Comparison of ENCODE assay signal across 9 mouse cellular contexts in genomic region chr12:81160831-81161230, GRCm38 (mm10).
A peak's percentile ranks its signal among the peaks of the same experiment; 100 is the strongest.
DNase-seq lines count a peak whose midpoint lies in the region; ATAC-seq and TF ChIP-seq lines count a peak whose summit lies in the region.
"Had no signal": no experiment of that assay in that cellular context is flagged by ENCODE, and none has a peak within 500 bp of the region (broad histone marks: within the 10 kb centered on the region; RNA-seq: fewer than 3 reads in every experiment).

No protein-coding gene starts in this region.

- no peak overlapping the region for H3K4me3 ChIP-seq in heart, adult 2 months
- H3K4me3 ChIP-seq in neural tube, embryonic 15.5 days (replicated peaks) = no peak overlapping the region
- H3K4me3 ChIP-seq: liver, embryonic 15.5 days had no signal

- TF ChIP-seq POLR2A in heart, adult 2 months (IDR thresholded peaks at IDR 0.05; ENCODE audit: insufficient read depth, low read depth, low read length) = no peak

- H3K36me3 ChIP-seq in heart, adult 2 months (ENCODE audit: control insufficient read depth, insufficient read depth, low read length) = no peaks in the 10 kb centered on the region
- no peaks in the 10 kb centered on the region for H3K36me3 ChIP-seq in neural tube, embryonic 15.5 days
- H3K36me3 ChIP-seq: liver, embryonic 15.5 days had no signal

- H3K9me3 ChIP-seq in neural tube, embryonic 15.5 days (replicated peaks) = no peaks in the 10 kb centered on the region
- H3K9me3 ChIP-seq: liver, embryonic 15.5 days had no signal

- H3K4me2 ChIP-seq in neural tube, embryonic 15.5 days = no peak overlapping the region
- H3K4me2 ChIP-seq: liver, embryonic 15.5 days had no signal

- intact Hi-C loops in heart, adult 2 months (cut with DNase I) = no loop called here

- WGBS in heart, adult 2 months = 68% methylated on average over 5 of the region's 5 CpGs
- 66% methylated on average over 5 of the region's 5 CpGs for WGBS in neural tube, embryonic 15.5 days

- TF ChIP-seq EP300 in heart, adult 2 months (IDR thresholded peaks at IDR 0.05; ENCODE audit: insufficient read depth, low read depth, low read length) = no peak

- no peaks in the 10 kb centered on the region for H3K27me3 ChIP-seq in heart, adult 2 months (ENCODE audit: control insufficient read depth, insufficient read depth, low read length)
- no peaks in the 10 kb centered on the region for H3K27me3 ChIP-seq in neural tube, embryonic 15.5 days (replicated peaks)
- H3K27me3 ChIP-seq: liver, embryonic 15.5 days had no signal

- H3K27ac ChIP-seq in heart, adult 2 months = no peak overlapping the region
- H3K27ac ChIP-seq in neural tube, embryonic 15.5 days (replicated peaks) = no peak overlapping the region
- H3K27ac ChIP-seq: liver, embryonic 15.5 days had no signal

- H3K9ac ChIP-seq in heart, adult 2 months (ENCODE audit: low read depth, low read length) = no peak overlapping the region
- no peak overlapping the region for H3K9ac ChIP-seq in neural tube, embryonic 15.5 days (replicated peaks)
- H3K9ac ChIP-seq: liver, embryonic 15.5 days had no signal

- peak; percentile 27; the same call in 1 of the 2 replicates for TF ChIP-seq CTCF in heart, adult 2 months (IDR thresholded peaks at IDR 0.05)

- no peak for ATAC-seq in neural tube, embryonic 15.5 days (ENCODE audit: low FRiP score)
- ATAC-seq in inflammation-experienced regulatory T-cells, adult 6 months = no peak

- DNase-seq in heart, adult 2 months = no peak
- no peak for DNase-seq in heart, adult 18-20 months
- peak; percentile 52 for DNase-seq in neural tube, embryonic 10.5 days (ENCODE audit: extremely low spot score, low spot score)
- peak; percentile 44 for DNase-seq in brain, adult 2 months (ENCODE audit: low read depth, low spot score)
- peak; percentile 40 for DNase-seq in testis, postnatal 14 days (ENCODE audit: low spot score)
- DNase-seq in T-cell, adult 2 months (ENCODE audit: low spot score) = no peak

- no peaks in the 10 kb centered on the region; the same call in 1 of the 2 replicates for H3K4me1 ChIP-seq in heart, adult 2 months (ENCODE audit: control insufficient read depth, insufficient read depth, low read length)
- H3K4me1 ChIP-seq in neural tube, embryonic 15.5 days = peaks cover 3% of the 10 kb centered on the region

- H3K79me2 ChIP-seq in heart, adult 2 months (replicated peaks; ENCODE audit: control insufficient read depth, insufficient read depth, low read length) = no peaks in the 10 kb centered on the region

Comparison
In these comparisons a context has a peak if more than half of its experiments do, and no peak if none do; other contexts are left out.
1. DNase-seq: peak in neural tube, embryonic 10.5 days (single experiment), brain, adult 2 months (single experiment) and testis, postnatal 14 days (single experiment); none in heart, adult 2 months (0 of 2), heart, adult 18-20 months (0 of 2) and T-cell, adult 2 months (single experiment).